Mouse (Mus musculus) B cell, adult 2 months (primary cell): Measurements from ENCODE around the gene Rac1.

Experiments used
- DNase-seq, 2 experiments: peaks; one replicate each; pipeline ENCODE4 v3.0.0; 2022

Rac1 gene

GRCm38 (mm10) chr5:143491736-143492135 lies 36.1 kb downstream of the Rac1 start:
- DNase-seq = peak in 1 of 2 experiments; percentile 20

- no peak for DNase-seq
Observed at GRCm38 (mm10) chr5:143489749-143490342, 38.0 kb downstream of the Rac1 start.

GRCm38 (mm10) chr5:143487998-143488397 lies 39.8 kb downstream of the Rac1 start:
- no peak for DNase-seq

- DNase-seq = no peak
Observed at GRCm38 (mm10) chr5:143487193-143487592, 40.6 kb downstream of the Rac1 start.

- DNase-seq = no peak
Observed at GRCm38 (mm10) chr5:143484955-143485354, 42.9 kb downstream of the Rac1 start.

- no peak for DNase-seq
Observed at GRCm38 (mm10) chr5:143477901-143478300, 49.9 kb downstream of the Rac1 start.

- DNase-seq = no peak
Observed at GRCm38 (mm10) chr5:143476013-143476412, 51.8 kb downstream of the Rac1 start.

- DNase-seq = no peak
Observed at GRCm38 (mm10) chr5:143475153-143475844, 52.5 kb downstream of the Rac1 start.

- no peak for DNase-seq
Observed at GRCm38 (mm10) chr5:143471953-143472618, 55.8 kb downstream of the Rac1 start.

GRCm38 (mm10) chr5:143471165-143471546 lies 56.7 kb downstream of the Rac1 start:
- no peak for DNase-seq

- DNase-seq = peak; percentile 64 to 68
Observed at GRCm38 (mm10) chr5:143470421-143471164, 57.2 kb downstream of the Rac1 start.

- no peak for DNase-seq
Observed at GRCm38 (mm10) chr5:143469628-143470027, 58.2 kb downstream of the Rac1 start.

GRCm38 (mm10) chr5:143467931-143468330 lies 59.9 kb downstream of the Rac1 start:
- no peak for DNase-seq

GRCm38 (mm10) chr5:143466891-143467669 lies 60.8 kb downstream of the Rac1 start:
- no peak for DNase-seq

- no peak for DNase-seq
Observed at GRCm38 (mm10) chr5:143465156-143466085, 62.4 kb downstream of the Rac1 start.

- no peak for DNase-seq
Observed at GRCm38 (mm10) chr5:143464757-143465118, 63.1 kb downstream of the Rac1 start.

- DNase-seq = peak; percentile 87 to 89
Observed at GRCm38 (mm10) chr5:143464100-143464756, 63.6 kb downstream of the Rac1 start, which contains the start of gene Daglb. Gene Daglb (plus strand): TSS chr5:143464584.

- no peak for DNase-seq
Observed at GRCm38 (mm10) chr5:143463671-143464070, 64.2 kb downstream of the Rac1 start.
